Mouse (Mus musculus) liver, embryonic 13.5 days (tissue): ENCODE measurements around the gene Upk3b. TPM values are rescaled to one million over a fixed set of nuclear protein-coding genes. Genes with fewer than 3 reads are reported as not detected.
A peak's percentile ranks its signal among the peaks of the same experiment; 100 is the strongest.

Source experiments
- ATAC-seq: fragments of 200-750 bp; cut with Nextera tagmentation; 2 replicates; pipeline ENCODE4 v1.8.0; 2017; ENCODE audit warnings: low read depth, mild to moderate bottlenecking, moderate number of reproducible peaks, moderate library complexity
- DNase-seq: peaks from one replicate; pipeline ENCODE4 v3.0.0; 2022
- H3K27ac ChIP-seq: fragments of 300-500 bp; sonication (generic); 2 replicates; pipeline ENCODE4 v1.5.1; 2015; ENCODE audit warnings: moderate library complexity, mild to moderate bottlenecking, inconsistent platforms
- H3K27me3 ChIP-seq: fragments of 300-500 bp; sonication (generic); 2 replicates; pipeline ENCODE4 v1.6.1; 2015; ENCODE audit warnings: mild to moderate bottlenecking, inconsistent platforms
- H3K36me3 ChIP-seq: fragments of 300-500 bp; sonication (generic); 2 replicates; pipeline ENCODE4 v1.6.1; 2015; ENCODE audit warnings: mild to moderate bottlenecking, inconsistent platforms
- H3K4me1 ChIP-seq: fragments of 300-500 bp; sonication (generic); replicated peaks from 2 replicates; pipeline ENCODE4 v1.6.1; 2015; ENCODE audit warnings: inconsistent platforms
- H3K4me2 ChIP-seq: fragments of 300-500 bp; sonication (generic); 2 replicates; pipeline ENCODE4 v1.6.1; 2015; ENCODE audit warnings: inconsistent platforms, mild to moderate bottlenecking, moderate library complexity
- H3K4me3 ChIP-seq: fragments of 300-500 bp; sonication (generic); replicated peaks from 2 replicates; pipeline ENCODE4 v1.5.1; 2015; ENCODE audit warnings: mild to moderate bottlenecking, inconsistent platforms
- H3K9ac ChIP-seq: fragments of 300-500 bp; sonication (generic); 2 replicates; pipeline ENCODE4 v1.6.1; 2015; ENCODE audit warnings: mild to moderate bottlenecking, inconsistent platforms
- H3K9me3 ChIP-seq: fragments of 300-500 bp; sonication (generic); replicated peaks from 2 replicates; pipeline ENCODE4 v1.6.1; 2016; ENCODE audit warnings: inconsistent platforms
- WGBS: fragments of 180-500 bp; shearing (Covaris S2); methylation state at CpG from one replicate; pipeline ENCODE4 v1.1.7; 2015; ENCODE audit not compliant: insufficient replicate concordance; 5-methylcytosine and 5-hydroxymethylcytosine counted together
- polyA plus RNA-seq: library from polyadenylated mRNA; unstranded; fragments of >200 nt; fragmentation: Nextera tagmentation; extraction: Ambion mirVana; gene quantifications from 2 replicates; pipeline ENCODE4 v1.2.1, GENCODE M21; 2015

Upk3b gene
- polyA plus RNA-seq, 1 experiment from 2014 or later = 3.8 TPM

DNA sequence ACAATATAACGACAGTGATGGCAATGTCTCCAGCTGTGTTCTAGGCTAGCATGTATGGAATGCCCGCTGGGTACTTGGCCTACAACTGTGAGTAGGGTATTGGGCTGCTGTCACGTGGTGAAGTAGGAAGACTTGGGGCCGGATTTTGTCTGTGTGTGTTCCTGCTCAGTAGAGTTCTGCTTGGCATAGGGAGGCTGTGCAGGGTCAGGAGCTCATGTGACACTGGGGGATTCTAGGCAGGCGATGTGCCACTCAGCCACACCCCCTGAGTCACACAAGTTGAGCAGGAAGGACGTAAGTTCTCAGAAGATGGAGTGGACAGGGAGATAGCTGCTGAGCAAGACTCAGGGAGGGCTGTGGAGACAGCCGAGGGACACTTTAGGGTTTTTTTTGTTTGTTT, 30.6 kb upstream of the Upk3b start:
- H3K9me3 ChIP-seq = no peaks in the 10 kb centered on the region
- H3K27ac ChIP-seq = no peak overlapping the region
- no peak overlapping the region for H3K4me2 ChIP-seq
- 53% methylated on average over 7 of the region's 7 CpGs for WGBS
- DNase-seq (no peak), ATAC-seq (no peak)
- no peak overlapping the region for H3K9ac ChIP-seq
- no peaks in the 10 kb centered on the region for H3K27me3 ChIP-seq
- peaks cover 22% of the 10 kb centered on the region for H3K36me3 ChIP-seq
- no peak overlapping the region for H3K4me3 ChIP-seq
- no peaks in the 10 kb centered on the region; the same call in 1 of the 2 replicates for H3K4me1 ChIP-seq

- H3K4me3 ChIP-seq = no peak overlapping the region
- H3K9ac ChIP-seq = no peak overlapping the region
- WGBS = 79% methylated on average over 10 of the region's 10 CpGs
- H3K27me3 ChIP-seq = no peaks in the 10 kb centered on the region
- ATAC-seq = no peak
- no peak overlapping the region for H3K27ac ChIP-seq
- peaks cover 25% of the 10 kb centered on the region for H3K36me3 ChIP-seq
- H3K4me1 ChIP-seq = peaks cover 15% of the 10 kb centered on the region
- DNase-seq = no peak
- no peaks in the 10 kb centered on the region for H3K9me3 ChIP-seq
- no peak overlapping the region for H3K4me2 ChIP-seq
Measured at GRCm38 (mm10) chr5:136014877-136015276, 23.4 kb upstream of the Upk3b start.

DNA sequence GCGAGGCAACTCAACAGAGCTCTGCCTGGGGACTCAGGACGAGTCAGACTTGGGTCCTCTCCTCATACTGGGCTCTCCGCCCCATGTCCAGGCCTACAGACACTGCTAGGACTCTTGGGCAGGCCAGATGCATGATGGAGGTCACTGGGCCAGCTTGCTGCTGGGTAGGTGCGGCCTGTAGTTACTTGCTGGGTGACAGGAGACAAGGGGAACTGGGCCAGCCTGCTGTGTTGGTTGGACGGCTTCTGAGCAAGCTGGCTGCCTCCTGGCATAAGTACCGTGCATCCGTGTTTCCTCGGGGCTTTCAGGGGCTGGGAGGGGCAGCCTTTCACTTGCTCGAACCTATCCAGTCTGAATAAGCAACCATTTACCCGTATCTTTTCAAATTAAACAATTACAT, 22.7 kb upstream of the Upk3b start:
- Histone ChIP-seq H3K4me2 (no peak overlapping the region), H3K27me3 (no peaks in the 10 kb centered on the region), H3K9ac (no peak overlapping the region), H3K4me3 (no peak overlapping the region), H3K36me3 (peaks cover 19% of the 10 kb centered on the region), H3K4me1 (peaks cover 18% of the 10 kb centered on the region), H3K9me3 (no peaks in the 10 kb centered on the region), H3K27ac (no peak overlapping the region)
- DNase-seq (no peak), ATAC-seq (no peak)
- 76% methylated on average over 10 of the region's 10 CpGs for WGBS

- no peaks in the 10 kb centered on the region for H3K27me3 ChIP-seq
- WGBS = 70% methylated on average over 10 of the region's 10 CpGs
- ATAC-seq (no peak), DNase-seq (no peak)
- H3K27ac ChIP-seq = no peak overlapping the region
- peaks cover 18% of the 10 kb centered on the region for H3K36me3 ChIP-seq
- no peaks in the 10 kb centered on the region for H3K9me3 ChIP-seq
- H3K4me1 ChIP-seq = peaks cover 18% of the 10 kb centered on the region
- no peak overlapping the region for H3K4me3 ChIP-seq
- no peak overlapping the region for H3K9ac ChIP-seq
- no peak overlapping the region for H3K4me2 ChIP-seq
Measured at GRCm38 (mm10) chr5:136016014-136016876, 22.1 kb upstream of the Upk3b start.

GRCm38 (mm10) chr5:136017262-136017661, 21.0 kb upstream of the Upk3b start:
- 65% methylated on average over 6 of the region's 6 CpGs for WGBS
- Histone ChIP-seq H3K4me1 (peaks cover 18% of the 10 kb centered on the region), H3K4me3 (no peak overlapping the region), H3K27ac (no peak overlapping the region), H3K36me3 (peaks cover 8% of the 10 kb centered on the region), H3K9ac (no peak overlapping the region), H3K4me2 (no peak overlapping the region), H3K9me3 (no peaks in the 10 kb centered on the region), H3K27me3 (no peaks in the 10 kb centered on the region)
- DNase-seq = no peak
- no peak for ATAC-seq

GRCm38 (mm10) chr5:136018726-136019125, 19.6 kb upstream of the Upk3b start:
- DNase-seq (no peak), ATAC-seq (no peak)
- no peaks in the 10 kb centered on the region for H3K27me3 ChIP-seq
- H3K36me3 ChIP-seq = 0 out of 2 replicates have a peak, but pooled peaks cover 3% of the 10 kb centered on the region
- no peak overlapping the region for H3K4me2 ChIP-seq
- no peaks in the 10 kb centered on the region for H3K9me3 ChIP-seq
- H3K4me1 ChIP-seq = peaks cover 18% of the 10 kb centered on the region
- WGBS = 55% methylated on average over 2 of the region's 2 CpGs
- H3K27ac ChIP-seq = no peak overlapping the region
- no peak overlapping the region for H3K4me3 ChIP-seq
- H3K9ac ChIP-seq = no peak overlapping the region

GRCm38 (mm10) chr5:136019907-136020306, 18.4 kb upstream of the Upk3b start:
- no peaks in the 10 kb centered on the region for H3K36me3 ChIP-seq
- 0 out of 2 replicates have a peak overlapping the region, but pooled peaks have one; percentile 2 for H3K27ac ChIP-seq
- DNase-seq = peak; percentile 14
- no peak overlapping the region for H3K4me3 ChIP-seq
- ATAC-seq = peak; percentile 69
- no peak overlapping the region for H3K4me2 ChIP-seq
- no peaks in the 10 kb centered on the region for H3K27me3 ChIP-seq
- no peaks in the 10 kb centered on the region for H3K9me3 ChIP-seq
- 22% methylated on average over 1 of the region's 1 CpGs for WGBS
- peaks cover 18% of the 10 kb centered on the region for H3K4me1 ChIP-seq
- H3K9ac ChIP-seq = no peak overlapping the region

GRCm38 (mm10) chr5:136025712-136026111, 12.6 kb upstream of the Upk3b start:
- Histone ChIP-seq H3K27me3 (no peaks in the 10 kb centered on the region), H3K9me3 (no peaks in the 10 kb centered on the region), H3K27ac (no peak overlapping the region), H3K9ac (no peak overlapping the region), H3K4me2 (no peak overlapping the region), H3K4me1 (no peaks in the 10 kb centered on the region), H3K4me3 (no peak overlapping the region), H3K36me3 (peaks cover 20% of the 10 kb centered on the region)
- 50% methylated on average over 3 of the region's 3 CpGs for WGBS
- no peak for DNase-seq
- ATAC-seq = no peak

- 67% methylated on average over 9 of the region's 9 CpGs for WGBS
Measured at GRCm38 (mm10) chr5:136026859-136027258, 11.4 kb upstream of the Upk3b start.

DNA sequence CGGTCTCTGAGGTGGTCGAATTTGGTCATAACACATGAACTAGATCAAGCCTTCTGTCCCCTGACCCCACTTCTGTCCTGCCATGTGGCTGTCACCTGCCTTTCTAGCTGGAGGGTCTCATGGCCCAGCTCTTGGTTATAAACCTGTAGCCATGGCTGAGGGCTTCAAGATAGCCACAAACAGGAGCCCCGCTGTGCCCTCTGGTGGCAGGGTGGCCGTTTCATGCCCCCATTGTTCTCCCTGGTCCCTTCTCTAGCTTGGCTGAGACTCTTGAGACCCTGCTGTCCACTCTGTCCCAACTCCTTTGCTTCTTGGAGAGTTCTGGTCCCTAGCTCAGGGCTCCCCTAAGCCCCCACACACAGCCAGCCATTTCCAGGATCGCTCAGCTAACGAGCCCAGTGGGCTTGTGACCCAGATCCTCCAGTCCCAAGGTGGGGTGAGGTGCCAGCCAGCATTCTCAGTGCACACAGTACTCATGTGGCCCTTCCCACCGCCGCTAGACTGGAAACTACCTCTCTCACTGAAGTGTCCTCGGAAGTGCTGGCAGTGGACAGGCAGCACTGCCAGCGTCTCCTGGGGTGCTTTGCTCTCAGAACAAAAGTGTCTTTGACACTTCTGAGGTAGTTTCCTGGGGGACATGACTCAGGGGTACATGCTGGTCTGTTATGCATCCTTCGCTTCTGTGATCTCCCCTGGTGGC, 10.5 kb upstream of the Upk3b start:
- no peak for ATAC-seq
- Histone ChIP-seq H3K27ac (no peak overlapping the region), H3K4me3 (no peak overlapping the region), H3K36me3 (peaks cover 36% of the 10 kb centered on the region), H3K4me1 (no peaks in the 10 kb centered on the region), H3K4me2 (no peak overlapping the region), H3K27me3 (no peaks in the 10 kb centered on the region), H3K9me3 (no peaks in the 10 kb centered on the region), H3K9ac (no peak overlapping the region)
- 75% methylated on average over 11 of the region's 11 CpGs for WGBS
- DNase-seq = no peak

More at GRCm38 (mm10) chr5:136026859-136027258, 11.4 kb upstream of the Upk3b start:
- Histone ChIP-seq H3K9ac (no peak overlapping the region), H3K4me3 (no peak overlapping the region), H3K36me3 (peaks cover 31% of the 10 kb centered on the region), H3K27me3 (no peaks in the 10 kb centered on the region), H3K9me3 (no peaks in the 10 kb centered on the region), H3K4me1 (no peaks in the 10 kb centered on the region), H3K27ac (no peak overlapping the region), H3K4me2 (no peak overlapping the region)
- ATAC-seq (no peak), DNase-seq (no peak)

DNA sequence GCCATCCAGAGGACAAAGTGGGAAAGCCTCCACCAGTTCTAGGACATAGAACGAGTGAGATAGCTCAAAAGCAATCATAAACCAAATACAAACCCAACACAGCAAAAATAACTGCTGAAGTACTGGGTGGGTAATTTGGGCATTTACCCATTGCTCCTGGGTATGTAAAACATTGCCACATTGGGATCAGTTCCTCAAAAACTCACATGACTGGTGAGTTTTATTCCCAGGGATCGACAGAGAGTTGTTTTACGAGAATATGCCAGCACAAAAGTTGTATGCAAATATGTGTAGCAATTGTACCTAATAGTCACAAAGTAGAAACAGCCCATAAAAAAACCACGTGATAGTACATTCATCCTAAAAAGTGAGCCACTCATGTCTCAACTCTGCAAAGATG, 3.4 kb upstream of the Upk3b start:
- no peak overlapping the region for H3K4me3 ChIP-seq
- no peak overlapping the region for H3K27ac ChIP-seq
- ATAC-seq = no peak
- peaks cover 23% of the 10 kb centered on the region for H3K36me3 ChIP-seq
- no peak overlapping the region for H3K4me2 ChIP-seq
- WGBS = 57% methylated on average over 4 of the region's 4 CpGs
- H3K9ac ChIP-seq = no peak overlapping the region
- H3K27me3 ChIP-seq = 0 out of 2 replicates have a peak, but pooled peaks cover 4% of the 10 kb centered on the region
- no peak for DNase-seq
- H3K9me3 ChIP-seq = no peaks in the 10 kb centered on the region
- H3K4me1 ChIP-seq = peaks cover 13% of the 10 kb centered on the region
